In genomic region chr6:48806746-48807145, GRCm38 (mm10) we compare ENCODE assay signal across 33 mouse cellular contexts. TPM values are rescaled to one million over a fixed set of nuclear protein-coding genes. Genes with fewer than 3 reads are reported as not detected.
"Had no signal": no experiment of that assay in that cellular context is flagged by ENCODE, and none has a peak within 500 bp of the region (broad histone marks: within the 10 kb centered on the region; RNA-seq: fewer than 3 reads in every experiment).

No protein-coding gene starts in this region.

- H3K36me3 ChIP-seq: embryonic facial prominence, embryonic 10.5 days; embryonic facial prominence, embryonic 12.5 days; embryonic facial prominence, embryonic 13.5 days; embryonic facial prominence, embryonic 15.5 days; forebrain, embryonic 10.5 days; forebrain, embryonic 12.5 days; forebrain, embryonic 15.5 days had no signal

- H3K9ac ChIP-seq: embryonic facial prominence, embryonic 12.5 days; embryonic facial prominence, embryonic 13.5 days; embryonic facial prominence, embryonic 15.5 days; forebrain, embryonic 12.5 days; forebrain, embryonic 13.5 days; forebrain, embryonic 15.5 days; forebrain, postnatal 0 days had no signal

- H3K27ac ChIP-seq: embryonic facial prominence, embryonic 10.5 days; embryonic facial prominence, embryonic 12.5 days; embryonic facial prominence, embryonic 13.5 days; embryonic facial prominence, embryonic 15.5 days; forebrain, embryonic 10.5 days; forebrain, embryonic 12.5 days; forebrain, embryonic 13.5 days; forebrain, embryonic 15.5 days; gastrocnemius, adult 2 months had no signal

- H3K4me1 ChIP-seq: embryonic facial prominence, embryonic 10.5 days; embryonic facial prominence, embryonic 12.5 days; embryonic facial prominence, embryonic 13.5 days; embryonic facial prominence, embryonic 15.5 days; forebrain, embryonic 10.5 days; forebrain, embryonic 12.5 days; forebrain, embryonic 13.5 days; forebrain, embryonic 15.5 days had no signal

- DNase-seq: cerebellum, adult 2 months; cerebellum, adult 8-10 months; cerebellum, adult 9-10 months; cerebellum, adult 9-11 months; cerebellum, postnatal 10 days; cerebellum, postnatal 14 days; cerebellum, postnatal 25 days; cerebellum, postnatal 36 days; embryo, embryonic 11 days; forebrain, postnatal 0 days; gastrocnemius, adult 2 months; gastrocnemius, postnatal 10 days; gastrocnemius, postnatal 14 days; gastrocnemius, postnatal 25 days; gastrocnemius, postnatal 36 days; heart, adult 11 months; heart, adult 18-20 months had no signal

- H3K4me3 ChIP-seq: embryonic facial prominence, embryonic 10.5 days; embryonic facial prominence, embryonic 12.5 days; embryonic facial prominence, embryonic 13.5 days; embryonic facial prominence, embryonic 15.5 days; erythroblast, embryonic 14.5 days; forebrain, embryonic 10.5 days; forebrain, embryonic 12.5 days; forebrain, embryonic 13.5 days; forebrain, embryonic 15.5 days; gastrocnemius, adult 2 months had no signal

- H3K27me3 ChIP-seq: embryonic facial prominence, embryonic 12.5 days; embryonic facial prominence, embryonic 13.5 days; embryonic facial prominence, embryonic 15.5 days; forebrain, embryonic 12.5 days; forebrain, embryonic 13.5 days; forebrain, embryonic 15.5 days had no signal

RNA-seq across cellular contexts. Expression of gene Gimap3, which starts 36.1 kb away (rescaled TPM):
- total RNA-seq: forebrain, postnatal 0 days; gastrocnemius, adult 2 months; gastrocnemius, adult 8-10 months; gastrocnemius, postnatal 36 days; granulocyte monocyte progenitor cell, adult 5-6 weeks had no signal
- polyA plus RNA-seq: embryonic facial prominence, embryonic 10.5 days; embryonic facial prominence, embryonic 11.5 days; embryonic facial prominence, embryonic 12.5 days; embryonic facial prominence, embryonic 13.5 days; embryonic facial prominence, embryonic 14.5 days; embryonic facial prominence, embryonic 15.5 days; forebrain, embryonic 10.5 days; forebrain, embryonic 11.5 days; forebrain, embryonic 12.5 days; forebrain, embryonic 13.5 days; forebrain, embryonic 14.5 days; forebrain, embryonic 15.5 days; forebrain, embryonic 16.5 days; forebrain, postnatal 0 days had no signal
